Mouse (Mus musculus): ENCODE data around the gene E2f2. TPM values are rescaled to one million over a fixed set of nuclear protein-coding genes. Genes with fewer than 3 reads are reported as not detected.

The E2f2 gene
- total and polyA plus RNA-seq, 2 experiments: 0.46 to 0.76 TPM

- no peak overlapping the region for H3K27ac ChIP-seq (replicated peaks; ENCODE audit: insufficient read depth, low read depth, low read length)
- WGBS: 80% methylated on average over 7 of the region's 7 CpGs
- TF ChIP-seq CTCF (IDR thresholded peaks at IDR 0.05; ENCODE audit: low read depth, low read length) (no peak), POLR2A (IDR thresholded peaks at IDR 0.05; ENCODE audit: extremely low read depth, insufficient read depth, low read length) (no peak)
- H3K9ac ChIP-seq (ENCODE audit: low read depth, low read length): no peak overlapping the region
- H3K4me1 ChIP-seq (ENCODE audit: control insufficient read depth, insufficient read depth, low read length): peaks cover 8% of the 10 kb centered on the region
- no peak overlapping the region for H3K4me3 ChIP-seq (ENCODE audit: insufficient read depth, low read depth, low read length)
- H3K27me3 ChIP-seq (ENCODE audit: control insufficient read depth, insufficient read depth, low read length): no peaks in the 10 kb centered on the region
- no peak for DNase-seq (ENCODE audit: extremely low read depth, low read depth, low spot score)
- no peaks in the 10 kb centered on the region for H3K36me3 ChIP-seq (ENCODE audit: control insufficient read depth, insufficient read depth, low read length)
- no peaks in the 10 kb centered on the region for H3K79me2 ChIP-seq (ENCODE audit: control insufficient read depth, insufficient read depth, low read length)
Measured at GRCm38 (mm10) chr4:136179456-136179855, 7.3 kb downstream of the E2f2 start.

- Histone ChIP-seq H3K27ac (replicated peaks; ENCODE audit: insufficient read depth, low read depth, low read length) (no peak overlapping the region), H3K27me3 (ENCODE audit: control insufficient read depth, insufficient read depth, low read length) (no peaks in the 10 kb centered on the region), H3K4me3 (ENCODE audit: insufficient read depth, low read depth, low read length) (peak overlapping the region; percentile 11), H3K79me2 (ENCODE audit: control insufficient read depth, insufficient read depth, low read length) (no peaks in the 10 kb centered on the region), H3K9ac (ENCODE audit: low read depth, low read length) (no peak overlapping the region), H3K4me1 (ENCODE audit: control insufficient read depth, insufficient read depth, low read length) (peaks cover 6% of the 10 kb centered on the region; the same call in 1 of the 2 replicates), H3K36me3 (ENCODE audit: control insufficient read depth, insufficient read depth, low read length) (no peaks in the 10 kb centered on the region)
- TF ChIP-seq CTCF (IDR thresholded peaks at IDR 0.05; ENCODE audit: low read depth, low read length) (peak; percentile 93), POLR2A (IDR thresholded peaks at IDR 0.05; ENCODE audit: extremely low read depth, insufficient read depth, low read length) (no peak)
- WGBS: 22% methylated on average over 15 of the region's 15 CpGs
- peak; percentile 60 for DNase-seq (ENCODE audit: extremely low read depth, low read depth, low spot score)
Measured at GRCm38 (mm10) chr4:136179998-136180397, 7.8 kb downstream of the E2f2 start.

- no peak overlapping the region for H3K9ac ChIP-seq (ENCODE audit: low read depth, low read length)
- no peaks in the 10 kb centered on the region for H3K36me3 ChIP-seq (ENCODE audit: control insufficient read depth, insufficient read depth, low read length)
- H3K27ac ChIP-seq (replicated peaks; ENCODE audit: insufficient read depth, low read depth, low read length): no peak overlapping the region
- no peaks in the 10 kb centered on the region for H3K27me3 ChIP-seq (ENCODE audit: control insufficient read depth, insufficient read depth, low read length)
- WGBS: 42% methylated on average over 23 of the region's 23 CpGs
- H3K4me1 ChIP-seq (ENCODE audit: control insufficient read depth, insufficient read depth, low read length): peaks cover 6% of the 10 kb centered on the region; the same call in 1 of the 2 replicates
- TF ChIP-seq POLR2A (IDR thresholded peaks at IDR 0.05; ENCODE audit: extremely low read depth, insufficient read depth, low read length) (0 out of 2 replicates have a peak, but pooled peaks have one; percentile 19), CTCF (IDR thresholded peaks at IDR 0.05; ENCODE audit: low read depth, low read length) (no peak)
- peak overlapping the region; percentile 11 for H3K4me3 ChIP-seq (ENCODE audit: insufficient read depth, low read depth, low read length)
- H3K79me2 ChIP-seq (ENCODE audit: control insufficient read depth, insufficient read depth, low read length): no peaks in the 10 kb centered on the region
- DNase-seq (ENCODE audit: extremely low read depth, low read depth, low spot score): peak; percentile 82
Measured at GRCm38 (mm10) chr4:136180408-136181330, 8.5 kb downstream of the E2f2 start.

GRCm38 (mm10) chr4:136181367-136181766 lies 9.2 kb downstream of the E2f2 start:
- Histone ChIP-seq H3K79me2 (ENCODE audit: control insufficient read depth, insufficient read depth, low read length) (no peaks in the 10 kb centered on the region), H3K27ac (replicated peaks; ENCODE audit: insufficient read depth, low read depth, low read length) (no peak overlapping the region), H3K4me1 (ENCODE audit: control insufficient read depth, insufficient read depth, low read length) (peaks cover 6% of the 10 kb centered on the region), H3K36me3 (ENCODE audit: control insufficient read depth, insufficient read depth, low read length) (no peaks in the 10 kb centered on the region), H3K9ac (ENCODE audit: low read depth, low read length) (no peak overlapping the region), H3K27me3 (ENCODE audit: control insufficient read depth, insufficient read depth, low read length) (no peaks in the 10 kb centered on the region), H3K4me3 (ENCODE audit: insufficient read depth, low read depth, low read length) (no peak overlapping the region)
- no peak for TF ChIP-seq CTCF (IDR thresholded peaks at IDR 0.05; ENCODE audit: low read depth, low read length)
- no peak for TF ChIP-seq POLR2A (IDR thresholded peaks at IDR 0.05; ENCODE audit: extremely low read depth, insufficient read depth, low read length)
- 54% methylated on average over 12 of the region's 12 CpGs for WGBS
- DNase-seq (ENCODE audit: extremely low read depth, low read depth, low spot score): no peak

GRCm38 (mm10) chr4:136185375-136185774 lies 13.2 kb downstream of the E2f2 start:
- Histone ChIP-seq H3K4me1 (ENCODE audit: control insufficient read depth, insufficient read depth, low read length) (peaks cover 7% of the 10 kb centered on the region), H3K9ac (ENCODE audit: low read depth, low read length) (no peak overlapping the region), H3K4me3 (ENCODE audit: insufficient read depth, low read depth, low read length) (no peak overlapping the region), H3K79me2 (ENCODE audit: control insufficient read depth, insufficient read depth, low read length) (no peaks in the 10 kb centered on the region), H3K27ac (replicated peaks; ENCODE audit: insufficient read depth, low read depth, low read length) (no peak overlapping the region), H3K27me3 (ENCODE audit: control insufficient read depth, insufficient read depth, low read length) (no peaks in the 10 kb centered on the region), H3K36me3 (ENCODE audit: control insufficient read depth, insufficient read depth, low read length) (no peaks in the 10 kb centered on the region)
- WGBS: 77% methylated on average over 9 of the region's 9 CpGs
- TF ChIP-seq CTCF (IDR thresholded peaks at IDR 0.05; ENCODE audit: low read depth, low read length) (no peak), POLR2A (IDR thresholded peaks at IDR 0.05; ENCODE audit: extremely low read depth, insufficient read depth, low read length) (no peak)
- no peak for DNase-seq (ENCODE audit: extremely low read depth, low read depth, low spot score)

GRCm38 (mm10) chr4:136186315-136186714 lies 14.1 kb downstream of the E2f2 start:
- WGBS: 42% methylated on average over 8 of the region's 8 CpGs
- no peak for TF ChIP-seq POLR2A (IDR thresholded peaks at IDR 0.05; ENCODE audit: extremely low read depth, insufficient read depth, low read length)
- TF ChIP-seq CTCF (IDR thresholded peaks at IDR 0.05; ENCODE audit: low read depth, low read length): no peak
- no peaks in the 10 kb centered on the region for H3K79me2 ChIP-seq (ENCODE audit: control insufficient read depth, insufficient read depth, low read length)
- H3K4me3 ChIP-seq (ENCODE audit: insufficient read depth, low read depth, low read length): peak overlapping the region; percentile 27; the same call in 1 of the 2 replicates
- H3K27ac ChIP-seq (replicated peaks; ENCODE audit: insufficient read depth, low read depth, low read length): no peak overlapping the region
- peak overlapping the region; percentile 24 for H3K9ac ChIP-seq (ENCODE audit: low read depth, low read length)
- no peaks in the 10 kb centered on the region for H3K36me3 ChIP-seq (ENCODE audit: control insufficient read depth, insufficient read depth, low read length)
- no peaks in the 10 kb centered on the region for H3K27me3 ChIP-seq (ENCODE audit: control insufficient read depth, insufficient read depth, low read length)
- peak; percentile 77 for DNase-seq (ENCODE audit: extremely low read depth, low read depth, low spot score)
- H3K4me1 ChIP-seq (ENCODE audit: control insufficient read depth, insufficient read depth, low read length): peaks cover 7% of the 10 kb centered on the region
